In genomic region chr14:28164642-28165408, GRCm38 (mm10) we compare ENCODE assay signal across 7 mouse cellular contexts.
DNase-seq lines count a peak whose midpoint lies in the region; ATAC-seq and TF ChIP-seq lines count a peak whose summit lies in the region.

No protein-coding gene starts in this region.

- no peak for TF ChIP-seq POLR2A in liver, adult 2 months (IDR thresholded peaks at IDR 0.05; ENCODE audit: extremely low read depth, insufficient read depth, low read length)

- H3K9ac ChIP-seq in liver, adult 2 months (ENCODE audit: low read depth, low read length), result no peak overlapping the region
- H3K9ac ChIP-seq in liver, embryonic 11.5 days (ENCODE audit: low read depth, low read length), result no peak overlapping the region
- H3K9ac ChIP-seq in midbrain, embryonic 11.5 days (ENCODE audit: low read length), result no peak overlapping the region

- H3K79me2 ChIP-seq in liver, adult 2 months (ENCODE audit: control insufficient read depth, insufficient read depth, low read length), result no peaks in the 10 kb centered on the region

- no peak for ATAC-seq in liver, embryonic 11.5 days (replicated peaks; ENCODE audit: low FRiP score)
- ATAC-seq in midbrain, embryonic 11.5 days (ENCODE audit: low FRiP score), result 0 out of 2 replicates have a peak, but pooled peaks have one; percentile 30

- no peak overlapping the region for H3K4me2 ChIP-seq in liver, embryonic 11.5 days
- H3K4me2 ChIP-seq in midbrain, embryonic 11.5 days, result no peak overlapping the region

- H3K4me3 ChIP-seq in liver, adult 2 months (ENCODE audit: insufficient read depth, low read depth, low read length), result no peak overlapping the region
- H3K4me3 ChIP-seq in liver, embryonic 11.5 days (ENCODE audit: low read depth, low read length), result no peak overlapping the region
- no peak overlapping the region for H3K4me3 ChIP-seq in midbrain, embryonic 11.5 days (ENCODE audit: low read depth, low read length)

- 46% methylated on average over 15 of the region's 15 CpGs for WGBS in liver, adult 2 months
- 57% methylated on average over 15 of the region's 15 CpGs for WGBS in liver, embryonic 11.5 days
- WGBS in midbrain, embryonic 11.5 days, result 37% methylated on average over 15 of the region's 15 CpGs

- H3K27ac ChIP-seq in liver, adult 2 months (replicated peaks; ENCODE audit: insufficient read depth, low read depth, low read length), result no peak overlapping the region
- no peak overlapping the region for H3K27ac ChIP-seq in liver, embryonic 11.5 days (ENCODE audit: low read depth, low read length)
- H3K27ac ChIP-seq in midbrain, embryonic 11.5 days (ENCODE audit: low read depth, low read length), result no peak overlapping the region

- H3K9me3 ChIP-seq in liver, embryonic 11.5 days (ENCODE audit: control insufficient read depth, low read length), result no peaks in the 10 kb centered on the region
- H3K9me3 ChIP-seq in midbrain, embryonic 11.5 days (ENCODE audit: control insufficient read depth, low read length), result no peaks in the 10 kb centered on the region

- no peaks in the 10 kb centered on the region for H3K27me3 ChIP-seq in liver, adult 2 months (ENCODE audit: control insufficient read depth, insufficient read depth, low read length)
- H3K27me3 ChIP-seq in liver, embryonic 11.5 days (replicated peaks; ENCODE audit: control insufficient read depth, insufficient read depth, low read length), result no peaks in the 10 kb centered on the region
- no peaks in the 10 kb centered on the region for H3K27me3 ChIP-seq in midbrain, embryonic 11.5 days (ENCODE audit: control insufficient read depth, insufficient read depth, low read length)

- H3K36me3 ChIP-seq in liver, adult 2 months (ENCODE audit: control insufficient read depth, insufficient read depth, low read length), result no peaks in the 10 kb centered on the region
- H3K36me3 ChIP-seq in liver, embryonic 11.5 days (ENCODE audit: control insufficient read depth, insufficient read depth, low read length), result no peaks in the 10 kb centered on the region
- no peaks in the 10 kb centered on the region for H3K36me3 ChIP-seq in midbrain, embryonic 11.5 days (ENCODE audit: control insufficient read depth, insufficient read depth, low read length)

- peak; percentile 80 for DNase-seq in liver, adult 2 months (ENCODE audit: extremely low read depth, low read depth, low spot score)
- no peak for DNase-seq in liver, embryonic 11.5 days (ENCODE audit: low spot score)
- peak; percentile 10 for DNase-seq in fat pad, adult 2 months (ENCODE audit: extremely low read depth, low read depth, low spot score)
- DNase-seq in hindlimb bud, embryonic 11.5 days (ENCODE audit: extremely low spot score, low read depth, low spot score), result peak; percentile 57
- DNase-seq in midbrain, embryonic 11.5 days (ENCODE audit: low spot score, missing footprints), result peak; percentile 89
- DNase-seq in thymus, adult 18-20 months, result no peak
- DNase-seq in ovary, postnatal 36 days (ENCODE audit: low spot score), result no peak

- H3K4me1 ChIP-seq in liver, adult 2 months (ENCODE audit: control insufficient read depth, insufficient read depth, low read length), result no peaks in the 10 kb centered on the region
- no peaks in the 10 kb centered on the region for H3K4me1 ChIP-seq in liver, embryonic 11.5 days (replicated peaks; ENCODE audit: control insufficient read depth, insufficient read depth, low read length)
- H3K4me1 ChIP-seq in midbrain, embryonic 11.5 days (ENCODE audit: control insufficient read depth, insufficient read depth, low read length), result peaks cover 13% of the 10 kb centered on the region

- TF ChIP-seq CTCF in liver, adult 2 months (IDR thresholded peaks at IDR 0.05; ENCODE audit: low read depth, low read length), result no peak

Comparison
In these comparisons a context has a peak if more than half of its experiments do, and no peak if none do; other contexts are left out.
1. DNase-seq: peak in liver, adult 2 months (single experiment), fat pad, adult 2 months (single experiment), hindlimb bud, embryonic 11.5 days (single experiment) and midbrain, embryonic 11.5 days (single experiment); none in liver, embryonic 11.5 days (single experiment), thymus, adult 18-20 months (0 of 2) and ovary, postnatal 36 days (single experiment).